Mouse (Mus musculus): Measurements from ENCODE around the gene Il17c. TPM values are rescaled to one million over a fixed set of nuclear protein-coding genes. Genes with fewer than 3 reads are reported as not detected.

Gene Il17c
- polyA plus RNA-seq, 1 experiment from 2014 or later, result not detected

Small RNA genes lying within 50 kb of the gene (microRNA-seq; reads per million reads assigned to microRNA genes)
- gene Gm24366, result not detected

Other genes starting within 250 kb of the Il17c start
- gene Zfpm1, start 139.9 kb upstream of the Il17c start, polyA plus RNA-seq (2015; fragmentation: Nextera tagmentation; extraction: Ambion mirVana), result 10.0 and 11.7 TPM in 2 replicates
- gene Trhr2, start 61.3 kb upstream of the Il17c start, polyA plus RNA-seq (2015; fragmentation: Nextera tagmentation; extraction: Ambion mirVana), result not detected in 2 replicates
- 30.2 and 35.0 TPM in 2 replicates for gene Zc3h18, start 45.4 kb upstream of the Il17c start, polyA plus RNA-seq (2015; fragmentation: Nextera tagmentation; extraction: Ambion mirVana)
- 133 and 153 TPM in 2 replicates for gene Cyba, start 10.9 kb downstream of the Il17c start, polyA plus RNA-seq (2015; fragmentation: Nextera tagmentation; extraction: Ambion mirVana)
- 23.7 and 26.0 TPM in 2 replicates for gene Mvd, start 21.4 kb downstream of the Il17c start, polyA plus RNA-seq (2015; fragmentation: Nextera tagmentation; extraction: Ambion mirVana)
- 0.20 and 0.31 TPM in 2 replicates for gene Snai3, start 38.7 kb downstream of the Il17c start, polyA plus RNA-seq (2015; fragmentation: Nextera tagmentation; extraction: Ambion mirVana)
- 12.2 and 13.7 TPM in 2 replicates for gene Rnf166, start 54.0 kb downstream of the Il17c start, polyA plus RNA-seq (2015; fragmentation: Nextera tagmentation; extraction: Ambion mirVana)
- gene Ctu2, start 54.1 kb downstream of the Il17c start, polyA plus RNA-seq (2015; fragmentation: Nextera tagmentation; extraction: Ambion mirVana), result 26.7 and 29.3 TPM in 2 replicates
- gene Piezo1, start 129.3 kb downstream of the Il17c start, polyA plus RNA-seq (2015; fragmentation: Nextera tagmentation; extraction: Ambion mirVana), result 13.9 and 14.2 TPM in 2 replicates
- 60.6 and 64.3 TPM in 2 replicates for gene Cdt1, start 146.0 kb downstream of the Il17c start, polyA plus RNA-seq (2015; fragmentation: Nextera tagmentation; extraction: Ambion mirVana)
- gene Aprt, start 154.9 kb downstream of the Il17c start, polyA plus RNA-seq (2015; fragmentation: Nextera tagmentation; extraction: Ambion mirVana), result 198 and 218 TPM in 2 replicates
- 4.0 and 4.4 TPM in 2 replicates for gene Galns, start 189.4 kb downstream of the Il17c start, polyA plus RNA-seq (2015; fragmentation: Nextera tagmentation; extraction: Ambion mirVana)
- 23.2 and 26.7 TPM in 2 replicates for gene Trappc2l, start 189.6 kb downstream of the Il17c start, polyA plus RNA-seq (2015; fragmentation: Nextera tagmentation; extraction: Ambion mirVana)
- not detected in 2 replicates for gene Pabpn1l, start 200.7 kb downstream of the Il17c start, polyA plus RNA-seq (2015; fragmentation: Nextera tagmentation; extraction: Ambion mirVana)